Mouse (Mus musculus) subcutaneous adipose tissue, adult 2 months (tissue): ENCODE data around the gene Gm49358. TPM values are rescaled to one million over a fixed set of nuclear protein-coding genes. Genes with fewer than 3 reads are reported as not detected.

Experiments used
- polyA plus RNA-seq: library from polyadenylated mRNA; depleted of rRNA; stranded (reverse); fragments of >200 nt; gene quantifications from 2 replicates; pipeline ENCODE4 v1.2.3, GENCODE M21; 2012; ENCODE audit warnings: low replicate concordance; rRNA removed

Gene Gm49358
- not detected in 2 replicates for polyA plus RNA-seq

GRCm38 (mm10) chr10:86763672-86764071 lies at the start of gene Gm49358:
Gene Gm49358, plus strand, starts transcription at chr10:86763972.

DNA sequence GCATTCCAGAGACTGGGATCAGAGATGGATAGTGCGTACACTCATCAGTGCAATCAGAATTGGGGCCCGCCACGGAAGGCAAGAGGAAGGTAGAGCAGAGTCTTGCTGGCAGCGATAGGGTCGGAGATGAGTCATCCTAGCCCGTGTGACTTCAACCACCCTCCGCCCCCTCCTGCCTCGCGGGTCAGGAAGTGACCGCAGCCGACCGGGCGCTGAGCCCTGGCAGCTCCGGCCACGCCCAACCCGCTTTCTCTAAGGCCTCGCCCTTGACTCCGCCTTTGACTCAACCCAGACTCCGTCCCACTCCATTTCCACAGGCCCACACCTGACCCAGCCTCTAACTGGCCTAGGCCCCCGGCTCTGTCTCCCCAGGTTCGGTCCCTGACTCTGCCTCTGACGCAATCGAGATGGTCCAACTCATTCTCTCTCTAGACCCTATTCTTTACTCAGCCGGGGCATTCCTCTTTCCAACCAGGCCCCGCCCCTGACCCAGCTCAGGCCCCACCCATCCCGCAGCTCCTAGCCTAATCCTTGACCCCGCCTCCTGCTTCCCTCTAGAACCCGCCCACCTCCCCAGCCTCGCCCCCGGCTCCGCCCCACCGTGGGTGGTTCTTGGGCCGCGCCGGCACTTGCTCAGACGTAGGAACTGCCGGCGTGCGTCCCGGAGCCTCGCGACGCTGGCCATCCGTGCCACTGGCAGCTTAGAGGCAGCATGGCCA lies 14.8 kb downstream of the Gm49358 start, which contains the start of gene Nt5dc3:
TSS of gene Nt5dc3 (plus strand) at position 608 of the 719 bp plus-strand sequence.

Other genes starting within 250 kb of the Gm49358 start
- 44.0 and 78.2 TPM in 2 replicates for gene Hsp90b1, start 58.5 kb upstream of the Gm49358 start, polyA plus RNA-seq
- 0.77 and 1.2 TPM in 2 replicates for gene Ttc41, start 58.2 kb upstream of the Gm49358 start, polyA plus RNA-seq
- 4.6 and 17.6 TPM in 2 replicates for gene Nt5dc3, start 15.0 kb downstream of the Gm49358 start, polyA plus RNA-seq
- gene Stab2, start 244.1 kb downstream of the Gm49358 start, polyA plus RNA-seq = 0.83 and 1.3 TPM in 2 replicates